ENCODE assay signal across 26 mouse cellular contexts in genomic region chr13:92523178-92523813, GRCm38 (mm10). TPM values are rescaled to one million over a fixed set of nuclear protein-coding genes. Genes with fewer than 3 reads are reported as not detected.
DNase-seq lines count a peak whose midpoint lies in the region; ATAC-seq and TF ChIP-seq lines count a peak whose summit lies in the region.
"Had no signal": no experiment of that assay in that cellular context is flagged by ENCODE, and none has a peak within 500 bp of the region (broad histone marks: within the 10 kb centered on the region; RNA-seq: fewer than 3 reads in every experiment).

No protein-coding gene starts in this region.

- peak; percentile 14 for DNase-seq in thymus, postnatal 14 days
- DNase-seq in thymus, postnatal 4 days = no peak
- DNase-seq in MEL (ENCODE audit: low read depth, low spot score) = peak; percentile 27
- no peak for DNase-seq in spleen, adult 18-20 months
- no peak for DNase-seq in kidney, postnatal 4 days
- DNase-seq in heart, postnatal 25 days (ENCODE audit: low spot score) = no peak
- DNase-seq: adrenal gland, adult 8-10 months; adrenal gland, postnatal 36 days; cerebellum, adult 11-12 months; cerebellum, adult 9-10 months; cerebellum, postnatal 25 days; gastrocnemius, postnatal 36 days; heart, adult 11 months; heart, postnatal 10 days had no signal

- TF ChIP-seq CTCF in MEL (IDR thresholded peaks at IDR 0.05 in 2 of 3, conservative IDR thresholded peaks at IDR 0.05 in 1 of 3; ENCODE audit: control insufficient read depth in 1 of 3, insufficient read depth in 1 of 3, low read depth in 2 of 3, low read length in 3 of 3, poor library complexity in 1 of 3, severe bottlenecking in 1 of 3) = no peak

- peak in 1 of 2 experiments; percentile 26; a peak in 1 of 4 replicates for TF ChIP-seq EP300 in MEL (IDR thresholded peaks at IDR 0.05; ENCODE audit: low read depth in 1 of 2, low read length in 2 of 2)

- no peaks in the 10 kb centered on the region for H3K27me3 ChIP-seq in MEL (ENCODE audit: control insufficient read depth in 1 of 2, insufficient read depth in 2 of 2, low read length in 2 of 2)
- H3K27me3 ChIP-seq: embryonic facial prominence, embryonic 12.5 days; forebrain, embryonic 15.5 days; hindbrain, embryonic 13.5 days had no signal

- no peak overlapping the region for H3K9ac ChIP-seq in MEL (ENCODE audit: control insufficient read depth, low read depth, low read length, poor library complexity, severe bottlenecking)
- H3K9ac ChIP-seq: embryonic facial prominence, embryonic 12.5 days; forebrain, embryonic 15.5 days; hindbrain, embryonic 13.5 days had no signal

- no peaks in the 10 kb centered on the region for H3K9me3 ChIP-seq in MEL (replicated peaks; ENCODE audit: insufficient read depth, low read length)
- H3K9me3 ChIP-seq: embryonic facial prominence, embryonic 12.5 days; forebrain, embryonic 15.5 days; heart, embryonic 10.5 days; hindbrain, embryonic 13.5 days had no signal

- TF ChIP-seq RAD21 in MEL (IDR thresholded peaks at IDR 0.05; ENCODE audit: low read depth, low read length) = no peak

- H3K36me3 ChIP-seq in MEL (ENCODE audit: control insufficient read depth in 1 of 2, insufficient read depth in 2 of 2, low read length in 2 of 2) = peaks cover 0 to 10% of the 10 kb centered on the region in 2 experiments; a peak in 3 of 4 replicates

- no peaks in the 10 kb centered on the region for H3K79me2 ChIP-seq in MEL (ENCODE audit: control insufficient read depth, insufficient read depth, low read length, poor library complexity)

- intact Hi-C loops in heart, postnatal 25 days (cut with DNase I) = no loop called here

- H3K4me1 ChIP-seq in MEL (ENCODE audit: control insufficient read depth in 1 of 2, insufficient read depth in 2 of 2, low read length in 2 of 2) = peaks cover 0 to 7% of the 10 kb centered on the region in 2 experiments; a peak in 2 of 4 replicates
- H3K4me1 ChIP-seq: embryonic facial prominence, embryonic 12.5 days; forebrain, embryonic 15.5 days; heart, embryonic 10.5 days; hindbrain, embryonic 13.5 days had no signal

- H3K4me3 ChIP-seq in MEL (ENCODE audit: control insufficient read depth in 1 of 2, insufficient read depth in 1 of 2, low read depth in 2 of 2, low read length in 2 of 2) = no peak overlapping the region
- H3K4me3 ChIP-seq: embryonic facial prominence, embryonic 12.5 days; forebrain, embryonic 15.5 days; heart, embryonic 10.5 days; hindbrain, embryonic 13.5 days had no signal

- peak; percentile 32 for ATAC-seq in inflammation-experienced regulatory T-cells, adult 6 months
- ATAC-seq: forebrain, embryonic 15.5 days; hindbrain, postnatal 0 days had no signal

- no peak for TF ChIP-seq POLR2A in MEL (IDR thresholded peaks at IDR 0.05; ENCODE audit: control insufficient read depth in 1 of 2, insufficient read depth in 1 of 2, low read depth in 1 of 2, low read length in 2 of 2, poor library complexity in 1 of 2)

- no peak overlapping the region for H3K27ac ChIP-seq in MEL (ENCODE audit: control insufficient read depth, low read depth, low read length)
- H3K27ac ChIP-seq: embryonic facial prominence, embryonic 12.5 days; forebrain, embryonic 15.5 days; heart, embryonic 10.5 days; hindbrain, embryonic 13.5 days; hindbrain, postnatal 0 days had no signal

TF ChIP-seq in MEL, 35 proteins besides CTCF, POLR2A, EP300 and RAD21:
- TF ChIP-seq RCOR1 (IDR thresholded peaks at IDR 0.05; ENCODE audit: low read depth, low read length) (0 out of 2 replicates have a peak, but pooled peaks have one; percentile 39), CHD2 (IDR thresholded peaks at IDR 0.05; ENCODE audit: low read length) (no peak), TCF12 (IDR thresholded peaks at IDR 0.05; ENCODE audit: low read depth, low read length) (0 out of 2 replicates have a peak, but pooled peaks have one; percentile 26), NRF1 (IDR thresholded peaks at IDR 0.05; ENCODE audit: insufficient read depth, low read depth, low read length, poor library complexity, severe bottlenecking) (no peak), GATA1 (IDR thresholded peaks at IDR 0.05; ENCODE audit: low read depth, low read length) (peak; percentile 67), MAZ (IDR thresholded peaks at IDR 0.05; ENCODE audit: low read depth, low read length) (no peak), JUND (IDR thresholded peaks at IDR 0.05; ENCODE audit: low read depth, low read length) (no peak), ETS1 (IDR thresholded peaks at IDR 0.05; ENCODE audit: low read depth, low read length) (peak; percentile 79), NELFE (IDR thresholded peaks at IDR 0.05; ENCODE audit: low read depth, low read length) (no peak), ZNF384 (IDR thresholded peaks at IDR 0.05; ENCODE audit: low read depth, low read length) (no peak)

RNA-seq across cellular contexts. Expression of gene Zfyve16, which starts 7.4 kb away (rescaled TPM):
- 4.1 and 5.3 TPM in 2 replicates for total RNA-seq in MEL (2012; rRNA removed)
- 1 to 10 TPM in 1 of 2 experiments, not detected in 1; 4.5 TPM for polyA plus RNA-seq in MEL (2012; ENCODE audit: insufficient read depth in 1 of 2, insufficient read length in 2 of 2, low read depth in 1 of 2, low replicate concordance in 2 of 2, missing spikeins in 1 of 2)
- polyA plus RNA-seq in inflammation-experienced regulatory T-cells, adult 6 months (2017; shearing (Covaris generic)) = 10 to 100 TPM in 2 of 3 experiments, 1 to 10 TPM in 1; 8.7 to 12.7 (median 10.9) TPM
- 10 to 100 TPM; 12.2 to 14.2 TPM for total RNA-seq in heart, postnatal 25 days (2021)

RNA-seq across cellular contexts. Expression of gene Fam151b, which starts 39.5 kb away (rescaled TPM):
- total RNA-seq in MEL (2012; rRNA removed) = 0.12 and 0.13 TPM in 2 replicates
- polyA plus RNA-seq in MEL (2012; ENCODE audit: insufficient read depth in 1 of 2, insufficient read length in 2 of 2, low read depth in 1 of 2, low replicate concordance in 2 of 2, missing spikeins in 1 of 2) = 1 to 10 TPM in 1 of 2 experiments, not detected in 1; 1.4 TPM
- under 1 TPM in 1 of 3 experiments, not detected in 2; 0.63 TPM for polyA plus RNA-seq in inflammation-experienced regulatory T-cells, adult 6 months (2017; shearing (Covaris generic))
- total RNA-seq in heart, postnatal 25 days (2021) = 1 to 10 TPM; 1.9 to 2.2 TPM
- polyA plus RNA-seq: embryonic facial prominence, embryonic 12.5 days; forebrain, embryonic 11.5 days; heart, embryonic 10.5 days had no signal

RNA-seq across cellular contexts. Expression of gene Spz1, which starts 52.7 kb away (rescaled TPM):
- total RNA-seq in MEL (2012; rRNA removed) = not detected in 2 replicates
- not detected for polyA plus RNA-seq in MEL (2012; ENCODE audit: insufficient read depth in 1 of 2, insufficient read length in 2 of 2, low read depth in 1 of 2, low replicate concordance in 2 of 2, missing spikeins in 1 of 2)
- polyA plus RNA-seq in inflammation-experienced regulatory T-cells, adult 6 months (2017; shearing (Covaris generic)) = not detected
- not detected for total RNA-seq in heart, postnatal 25 days (2021)
- total RNA-seq: adrenal gland, adult 8-10 months; adrenal gland, postnatal 36 days; gastrocnemius, adult 8-10 months; gastrocnemius, postnatal 36 days; heart, postnatal 10 days; hematopoietic stem cell, adult 5-6 weeks; hindbrain, postnatal 0 days had no signal
- polyA plus RNA-seq: brain, embryonic 14.5 days; cortical plate, adult 2 months; embryonic facial prominence, embryonic 12.5 days; forebrain, embryonic 11.5 days; forebrain, embryonic 15.5 days; heart, embryonic 10.5 days; heart, embryonic 14.5 days; hindbrain, embryonic 13.5 days; hindbrain, postnatal 0 days had no signal

Comparison
In these comparisons a context has a peak if more than half of its experiments do, and no peak if none do; other contexts are left out.
1. DNase-seq: peak in thymus, postnatal 14 days (single experiment) and MEL (single experiment); none in thymus, postnatal 4 days (single experiment), spleen, adult 18-20 months (0 of 2), kidney, postnatal 4 days (0 of 2) and heart, postnatal 25 days (single experiment).